Mouse (Mus musculus) embryonic facial prominence, embryonic 14.5 days (tissue): ENCODE measurements around the gene Mcm6. TPM values are rescaled to one million over a fixed set of nuclear protein-coding genes. Genes with fewer than 3 reads are reported as not detected.
"Not testable (repeated sequence)": the region's sequence is repeated elsewhere in the genome, so short reads cannot be mapped to it uniquely, and the experiment has no call there.

Experiments used
- ATAC-seq: fragments of 200-750 bp; cut with Nextera tagmentation; 2 replicates; pipeline ENCODE4 v1.8.0; 2017; ENCODE audit warnings: low read depth, moderate number of reproducible peaks, moderate TSS enrichment
- DNase-seq: peaks from one replicate; pipeline ENCODE4 v3.0.0-alpha.2; 2015; ENCODE audit warnings: low spot score
- H3K27ac ChIP-seq: fragments of 300-500 bp; sonication (generic); replicated peaks from 2 replicates; pipeline ENCODE4 v1.5.1; 2014; ENCODE audit warnings: low read depth, mild to moderate bottlenecking, low read length, moderate library complexity
- H3K27me3 ChIP-seq: fragments of 300-500 bp; sonication (generic); replicated peaks from 2 replicates; pipeline ENCODE4 v1.6.1; 2014; ENCODE audit warnings: low read length; ENCODE audit not compliant: control insufficient read depth, insufficient read depth
- H3K36me3 ChIP-seq: fragments of 300-500 bp; sonication (generic); 2 replicates; pipeline ENCODE4 v1.6.1; 2014; ENCODE audit warnings: low read length, mixed read lengths; ENCODE audit not compliant: control insufficient read depth, insufficient read depth
- H3K4me1 ChIP-seq: fragments of 300-500 bp; sonication (generic); 2 replicates; pipeline ENCODE4 v1.6.1; 2014; ENCODE audit warnings: antibody characterized with exemption, low read length; ENCODE audit not compliant: control insufficient read depth, insufficient read depth
- H3K4me2 ChIP-seq: fragments of 300-500 bp; sonication (generic); 2 replicates; pipeline ENCODE4 v1.6.1; 2014; ENCODE audit warnings: low read depth, mild to moderate bottlenecking, low read length, moderate library complexity, mixed read lengths
- H3K4me3 ChIP-seq: fragments of 300-500 bp; sonication (generic); 2 replicates; pipeline ENCODE4 v1.5.1; 2014; ENCODE audit warnings: low read depth, mild to moderate bottlenecking, low read length
- H3K9ac ChIP-seq: fragments of 300-500 bp; sonication (generic); 2 replicates; pipeline ENCODE4 v1.6.1; 2014; ENCODE audit warnings: low read depth, mild to moderate bottlenecking, low read length, moderate library complexity, mixed read lengths
- H3K9me3 ChIP-seq: fragments of 300-500 bp; sonication (generic); 2 replicates; pipeline ENCODE4 v1.6.1; 2016; ENCODE audit warnings: low read length; ENCODE audit not compliant: control insufficient read depth
- WGBS: fragments of 180-500 bp; shearing (Covaris S2); extraction: QIAGEN DNeasy Blood & Tissue Kit; methylation state at CpG from one replicate; pipeline ENCODE4 v1.1.7; 2014; 5-methylcytosine and 5-hydroxymethylcytosine counted together
- polyA plus RNA-seq: library from polyadenylated mRNA; unstranded; fragments of >200 nt; fragmentation: Nextera tagmentation; extraction: Ambion mirVana; gene quantifications from 2 replicates; pipeline ENCODE4 v1.2.1, GENCODE M21; 2014

Mcm6 gene
- polyA plus RNA-seq, 1 experiment from 2014 or later, result 185 TPM

DNA sequence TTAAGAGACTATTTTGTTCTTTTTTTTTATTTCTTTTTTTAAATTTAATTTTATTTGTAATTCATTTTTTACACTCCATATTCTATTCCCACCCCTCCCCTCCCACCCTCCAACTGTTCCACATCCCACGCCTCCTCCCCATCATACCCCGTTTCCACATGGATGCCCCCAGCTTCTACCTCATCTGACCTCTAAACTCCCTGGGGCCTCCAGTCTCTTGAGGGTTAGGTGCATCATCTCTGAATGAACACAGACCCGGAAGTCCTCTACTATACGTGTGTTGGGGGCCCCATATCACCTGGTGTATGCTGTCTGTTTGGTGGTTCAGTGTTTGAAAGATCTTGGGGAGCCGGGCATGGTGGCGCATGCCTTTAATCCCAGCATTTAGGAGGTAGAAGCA lies 40.2 kb downstream of the Mcm6 start:
- 82% methylated on average over 6 of the region's 6 CpGs for WGBS
- not testable (repeated sequence) for DNase-seq, H3K4me1 ChIP-seq, H3K27me3 ChIP-seq, H3K27ac ChIP-seq, H3K4me2 ChIP-seq, H3K4me3 ChIP-seq, H3K9me3 ChIP-seq, ATAC-seq, H3K9ac ChIP-seq, H3K36me3 ChIP-seq

DNA sequence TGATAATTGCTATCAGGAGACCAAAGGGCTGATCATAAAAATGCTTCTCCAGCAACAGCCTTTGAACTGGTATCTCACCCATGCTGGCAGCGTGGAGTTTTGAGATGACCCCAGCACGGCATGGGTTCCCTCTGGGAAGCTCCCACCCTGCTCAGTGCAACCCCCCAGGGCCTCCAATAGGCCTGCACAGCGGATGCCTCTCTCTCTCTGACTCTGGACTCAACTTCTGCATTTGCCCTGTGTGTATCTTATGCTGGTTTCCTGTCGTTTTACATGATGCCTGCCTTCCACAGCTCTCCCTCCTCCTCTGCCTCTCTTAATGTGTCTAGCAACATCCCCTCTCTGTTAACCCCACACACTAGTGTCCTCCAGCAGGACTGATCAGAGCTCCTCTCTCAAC lies 44.8 kb downstream of the Mcm6 start:
- H3K4me2 ChIP-seq, result no peak overlapping the region
- no peak overlapping the region for H3K9ac ChIP-seq
- H3K4me1 ChIP-seq, result no peaks in the 10 kb centered on the region
- H3K9me3 ChIP-seq, result no peaks in the 10 kb centered on the region
- 66% methylated on average over 4 of the region's 4 CpGs for WGBS
- DNase-seq (no peak), ATAC-seq (no peak)
- H3K27me3 ChIP-seq, result no peaks in the 10 kb centered on the region
- no peak overlapping the region for H3K4me3 ChIP-seq
- H3K36me3 ChIP-seq, result no peaks in the 10 kb centered on the region
- no peak overlapping the region for H3K27ac ChIP-seq

- H3K9me3 ChIP-seq, result no peaks in the 10 kb centered on the region
- no peak overlapping the region for H3K27ac ChIP-seq
- no peak for ATAC-seq
- no peaks in the 10 kb centered on the region for H3K36me3 ChIP-seq
- DNase-seq, result no peak
- no peak overlapping the region for H3K9ac ChIP-seq
- 74% methylated on average over 3 of the region's 3 CpGs for WGBS
- H3K4me1 ChIP-seq, result no peaks in the 10 kb centered on the region
- no peak overlapping the region for H3K4me3 ChIP-seq
- H3K27me3 ChIP-seq, result no peaks in the 10 kb centered on the region
- no peak overlapping the region for H3K4me2 ChIP-seq
These were observed 50.4 kb downstream of the Mcm6 start for GRCm38 (mm10) chr1:128309043-128309442.

DNA sequence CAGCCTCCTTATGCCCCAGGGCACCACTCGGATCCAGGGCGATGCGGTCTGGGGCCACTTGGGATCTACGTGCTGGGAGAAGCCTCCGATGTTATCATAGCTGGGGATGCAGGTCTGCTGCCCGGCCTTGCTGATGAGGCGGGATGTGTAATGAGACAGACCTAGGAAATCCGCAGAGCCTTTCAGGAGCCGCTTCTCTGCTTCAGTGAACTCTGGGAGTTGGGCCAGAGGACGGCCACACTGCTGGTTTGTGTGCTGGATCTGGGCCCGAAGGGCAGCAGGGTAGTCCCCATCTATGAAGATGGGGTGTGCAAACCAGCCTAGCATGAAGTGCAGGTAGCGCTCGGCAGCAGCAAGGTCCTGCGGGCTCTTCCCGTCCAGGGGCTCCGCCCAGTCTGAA lies 55.6 kb downstream of the Mcm6 start:
- Histone ChIP-seq H3K4me2 (no peak overlapping the region), H3K9ac (no peak overlapping the region), H3K4me1 (no peaks in the 10 kb centered on the region), H3K9me3 (no peaks in the 10 kb centered on the region), H3K27ac (no peak overlapping the region), H3K36me3 (no peaks in the 10 kb centered on the region), H3K27me3 (no peaks in the 10 kb centered on the region), H3K4me3 (no peak overlapping the region)
- peak; percentile 37; the same call in 1 of the 2 replicates for ATAC-seq
- DNase-seq, result no peak
- WGBS, result 89% methylated on average over 16 of the region's 16 CpGs

DNA sequence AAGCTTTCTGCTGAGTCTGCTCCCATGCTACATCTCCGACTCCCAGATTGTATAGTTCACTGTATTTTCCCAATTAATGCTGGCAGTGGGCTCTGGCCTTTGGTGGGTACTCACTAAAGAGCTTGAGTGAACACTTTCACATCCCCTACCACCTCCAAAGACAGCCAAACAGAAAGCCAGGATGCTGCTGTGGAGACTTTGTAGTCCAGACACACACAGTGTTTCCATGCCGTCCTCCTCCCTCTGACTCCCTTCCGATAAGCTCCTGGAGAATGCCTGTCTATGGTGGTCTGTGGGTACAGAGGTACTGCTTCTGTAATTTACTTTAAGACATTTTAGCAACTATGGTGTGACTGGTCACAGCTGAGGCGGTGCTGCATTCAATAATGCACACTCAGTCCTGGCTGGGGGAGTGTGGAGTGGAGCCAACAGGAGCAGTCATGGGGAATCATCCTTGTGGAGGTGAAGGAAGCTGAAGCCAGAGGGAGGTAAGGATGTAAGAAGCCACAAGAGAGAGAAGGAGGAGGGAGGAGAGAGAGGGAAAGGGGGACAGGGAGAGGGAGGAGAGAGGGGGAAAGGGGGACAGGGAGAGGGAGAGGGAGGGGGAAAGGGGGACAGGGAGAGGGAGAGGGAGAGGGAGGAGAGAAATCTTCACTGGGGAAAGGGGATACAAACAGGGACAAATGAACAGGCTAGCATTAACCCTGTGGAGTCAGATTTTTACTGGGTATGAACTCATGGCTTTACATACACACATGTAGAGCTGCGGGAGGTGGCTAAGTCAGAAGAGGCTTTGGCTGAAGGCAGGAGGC lies 63.5 kb downstream of the Mcm6 start:
- H3K4me3 ChIP-seq, result no peak overlapping the region
- DNase-seq (peak; percentile 8), ATAC-seq (no peak)
- 63% methylated on average over 5 of the region's 5 CpGs for WGBS
- no peaks in the 10 kb centered on the region for H3K4me1 ChIP-seq
- no peaks in the 10 kb centered on the region for H3K9me3 ChIP-seq
- H3K27ac ChIP-seq, result no peak overlapping the region
- H3K27me3 ChIP-seq, result no peaks in the 10 kb centered on the region
- H3K36me3 ChIP-seq, result no peaks in the 10 kb centered on the region
- H3K4me2 ChIP-seq, result no peak overlapping the region
- no peak overlapping the region for H3K9ac ChIP-seq

DNA sequence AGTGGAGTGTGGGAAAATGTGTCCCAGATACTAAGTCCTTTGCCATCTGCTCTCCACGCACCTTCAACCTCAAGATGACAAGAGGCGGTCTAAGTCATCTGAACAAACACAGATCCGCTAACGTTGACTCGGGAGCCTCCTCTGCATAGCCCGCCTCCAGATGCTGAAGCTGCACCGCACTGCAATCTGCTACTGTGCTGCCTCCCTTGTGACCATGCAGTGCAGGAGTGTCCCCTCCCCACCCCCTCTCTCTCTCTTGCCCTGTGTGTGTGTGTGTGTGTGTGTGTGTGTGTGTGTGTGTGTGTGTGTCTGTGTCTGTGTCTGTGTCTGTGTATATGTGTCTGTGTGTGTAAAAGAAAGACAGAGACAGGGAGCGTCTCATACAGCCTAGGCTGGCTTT lies 64.2 kb downstream of the Mcm6 start:
- ATAC-seq (no peak), DNase-seq (no peak)
- Histone ChIP-seq H3K27me3 (no peaks in the 10 kb centered on the region), H3K27ac (no peak overlapping the region), H3K36me3 (no peaks in the 10 kb centered on the region), H3K9me3 (no peaks in the 10 kb centered on the region), H3K4me3 (no peak overlapping the region), H3K9ac (no peak overlapping the region), H3K4me1 (no peaks in the 10 kb centered on the region), H3K4me2 (no peak overlapping the region)
- WGBS, result 60% methylated on average over 8 of the region's 8 CpGs

DNA sequence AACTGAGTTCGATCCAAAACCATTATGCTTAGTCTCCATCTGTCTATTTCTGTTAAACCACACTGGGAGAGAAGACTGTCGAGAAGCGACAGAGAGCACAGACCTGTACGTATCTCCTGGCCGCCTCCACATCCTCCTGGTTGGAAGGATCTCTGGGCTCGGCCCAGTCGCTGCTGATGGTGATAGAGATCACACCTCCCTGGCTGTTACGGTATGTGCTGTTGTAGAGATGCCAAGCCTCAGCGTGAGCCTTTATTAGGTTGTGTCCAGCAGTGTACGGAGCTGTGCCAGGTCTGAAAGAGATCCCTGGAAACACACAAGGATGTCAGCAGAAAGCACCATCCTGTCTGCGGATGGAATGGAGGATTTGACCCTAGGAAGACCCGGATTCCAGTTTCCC lies 65.9 kb downstream of the Mcm6 start:
- Histone ChIP-seq H3K9me3 (no peaks in the 10 kb centered on the region), H3K27me3 (no peaks in the 10 kb centered on the region)
- ATAC-seq, result no peak

GRCm38 (mm10) chr1:128290295-128290694 lies 69.2 kb downstream of the Mcm6 start:
- DNase-seq (no peak), ATAC-seq (no peak)
- Histone ChIP-seq H3K36me3 (no peaks in the 10 kb centered on the region), H3K4me3 (no peak overlapping the region), H3K9ac (no peak overlapping the region), H3K27ac (no peak overlapping the region), H3K4me2 (no peak overlapping the region), H3K9me3 (no peaks in the 10 kb centered on the region), H3K27me3 (no peaks in the 10 kb centered on the region), H3K4me1 (no peaks in the 10 kb centered on the region)
- WGBS, result 82% methylated on average over 5 of the region's 5 CpGs

More for the DNA sequence above, 65.9 kb downstream of the Mcm6 start:
- no peak overlapping the region for H3K27ac ChIP-seq
- H3K36me3 ChIP-seq, result no peaks in the 10 kb centered on the region
- DNase-seq, result no peak
- WGBS, result 90% methylated on average over 12 of the region's 12 CpGs
- H3K4me3 ChIP-seq, result no peak overlapping the region
- H3K4me1 ChIP-seq, result no peaks in the 10 kb centered on the region
- no peak overlapping the region for H3K9ac ChIP-seq
- no peak overlapping the region for H3K4me2 ChIP-seq

DNA sequence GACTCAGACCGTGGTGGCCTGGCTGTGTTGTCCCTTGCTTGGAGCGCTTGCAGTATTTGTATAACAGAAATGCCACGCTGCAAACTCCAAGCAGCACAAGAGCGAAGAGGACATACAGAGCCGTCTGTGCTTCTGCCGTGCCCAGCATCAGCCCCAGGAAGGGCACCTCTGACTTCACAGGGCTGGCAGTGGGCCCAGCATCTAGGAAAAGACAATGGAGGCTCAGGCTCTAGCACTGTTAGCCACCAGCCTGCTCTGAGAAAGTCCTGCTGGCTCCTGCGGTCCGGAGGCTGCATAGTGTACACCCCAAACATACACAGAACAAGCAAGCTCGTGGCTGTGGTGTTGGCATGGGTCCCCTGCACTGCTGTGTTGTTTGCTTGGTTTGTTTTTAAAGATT lies 74.3 kb downstream of the Mcm6 start:
- Histone ChIP-seq H3K4me1 (no peaks in the 10 kb centered on the region), H3K27me3 (no peaks in the 10 kb centered on the region), H3K27ac (no peak overlapping the region), H3K4me2 (no peak overlapping the region), H3K9ac (no peak overlapping the region), H3K4me3 (no peak overlapping the region), H3K9me3 (peaks cover 4% of the 10 kb centered on the region; the same call in 1 of the 2 replicates), H3K36me3 (peaks cover 20% of the 10 kb centered on the region; the same call in 1 of the 2 replicates)
- ATAC-seq (no peak), DNase-seq (no peak)
- WGBS, result 90% methylated on average over 9 of the region's 9 CpGs
